Mouse (Mus musculus): ENCODE results near the gene Sertad2.

DNA sequence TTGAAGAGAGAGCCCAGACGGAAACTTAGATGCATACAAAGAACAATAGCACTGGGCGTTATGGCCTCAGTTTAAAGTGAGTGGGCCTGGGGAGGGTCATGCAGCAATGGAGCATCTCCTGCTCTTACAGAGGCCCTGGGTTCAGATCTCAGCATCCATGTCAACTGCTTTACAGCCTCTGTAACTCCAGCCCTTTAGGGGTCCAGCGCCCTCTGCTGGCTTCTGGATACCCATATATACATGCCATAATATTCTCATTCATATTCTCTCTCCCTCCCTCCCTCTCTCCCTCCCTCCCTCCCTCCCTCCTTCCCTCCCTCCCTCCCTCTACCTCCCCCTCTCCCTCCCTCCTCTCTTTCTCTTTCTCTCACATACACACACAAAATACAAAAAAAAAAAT lies 49.0 kb downstream of the Sertad2 start:
- TF ChIP-seq POLR2A (IDR thresholded peaks at IDR 0.05; ENCODE audit: extremely low read depth, insufficient read depth, low read length) (no peak), CTCF (IDR thresholded peaks at IDR 0.05; ENCODE audit: extremely low read depth, insufficient read depth, low read length) (no peak)
